Mouse (Mus musculus): Measurements from ENCODE around the gene Setd6.

GRCm38 (mm10) chr8:95697128-95697527, 18.6 kb upstream of the Setd6 start:
- TF ChIP-seq CTCF (IDR thresholded peaks at IDR 0.05; ENCODE audit: low read depth) (peak; percentile 97), EP300 (optimal IDR thresholded peaks at IDR 0.05) (no peak)

All from stomach, postnatal 0 days (tissue).